Mouse (Mus musculus) liver, adult 2 months (tissue): ENCODE data around the gene Ccdc3. TPM values are rescaled to one million over a fixed set of nuclear protein-coding genes. Genes with fewer than 3 reads are reported as not detected.

Experiments used
- DNase-seq: peaks from one replicate; pipeline ENCODE4 v3.0.0-alpha.2; 2011; ENCODE audit warnings: low read depth, low spot score; ENCODE audit errors: extremely low read depth
- H3K27ac ChIP-seq: fragments of 200-500 bp; replicated peaks from 2 replicates; pipeline ENCODE4 v1.5.1; 2012; ENCODE audit warnings: low read depth, mild to moderate bottlenecking, control low read depth, inconsistent platforms, low read length; ENCODE audit not compliant: insufficient read depth
- H3K27me3 ChIP-seq: fragments of 200-500 bp; 2 replicates; pipeline ENCODE4 v1.6.1; 2012; ENCODE audit warnings: mild to moderate bottlenecking, moderate library complexity, low read length, inconsistent platforms; ENCODE audit not compliant: control insufficient read depth, insufficient read depth
- H3K36me3 ChIP-seq: fragments of 200-500 bp; 2 replicates; pipeline ENCODE4 v1.6.1; 2012; ENCODE audit warnings: low read length, inconsistent platforms; ENCODE audit not compliant: control insufficient read depth, insufficient read depth
- H3K4me1 ChIP-seq: fragments of 200-500 bp; 2 replicates; pipeline ENCODE4 v1.6.1; 2011; ENCODE audit warnings: low read length; ENCODE audit not compliant: control insufficient read depth, insufficient read depth
- H3K4me3 ChIP-seq: fragments of 200-500 bp; 2 replicates; pipeline ENCODE4 v1.5.1; 2011; ENCODE audit warnings: low read depth, mild to moderate bottlenecking, control low read depth, low read length, moderate library complexity; ENCODE audit not compliant: insufficient read depth
- H3K79me2 ChIP-seq: fragments of 200-500 bp; 2 replicates; pipeline ENCODE4 v1.6.1; 2012; ENCODE audit warnings: inconsistent platforms, mild to moderate bottlenecking, low read length, moderate library complexity; ENCODE audit not compliant: control insufficient read depth, insufficient read depth
- H3K9ac ChIP-seq: fragments of 200-500 bp; 2 replicates; pipeline ENCODE4 v1.6.1; 2012; ENCODE audit warnings: low read depth, mild to moderate bottlenecking, control low read depth, inconsistent platforms, low read length
- CTCF ChIP-seq: fragments of 200-500 bp; IDR thresholded peaks from 2 replicates; pipeline ENCODE4 v1.5.1; 2011; ENCODE audit warnings: low read depth, low read length, control low read depth
- POLR2A ChIP-seq: fragments of 200-500 bp; IDR thresholded peaks from 2 replicates; pipeline ENCODE4 v1.6.1; 2011; ENCODE audit warnings: low read length, control low read depth; ENCODE audit not compliant: insufficient read depth; ENCODE audit errors: extremely low read depth
- WGBS: fragments of 180-500 bp; shearing (Covaris S2); methylation state at CpG from one replicate; pipeline ENCODE4 v1.1.7; 2018; 5-methylcytosine and 5-hydroxymethylcytosine counted together
- polyA plus RNA-seq: library from polyadenylated mRNA; depleted of rRNA; stranded (reverse); fragments of >200 nt; gene quantifications from 2 replicates; pipeline ENCODE4 v1.2.3, GENCODE M21; 2012
- total RNA-seq: library from RNA; depleted of rRNA; stranded (reverse); fragments of >200 nt; gene quantifications from 2 replicates; pipeline ENCODE4 v1.2.3, GENCODE M21; 2014

Ccdc3 gene
- total and polyA plus RNA-seq, 2 experiments: 0.78 to 0.92 TPM

DNA sequence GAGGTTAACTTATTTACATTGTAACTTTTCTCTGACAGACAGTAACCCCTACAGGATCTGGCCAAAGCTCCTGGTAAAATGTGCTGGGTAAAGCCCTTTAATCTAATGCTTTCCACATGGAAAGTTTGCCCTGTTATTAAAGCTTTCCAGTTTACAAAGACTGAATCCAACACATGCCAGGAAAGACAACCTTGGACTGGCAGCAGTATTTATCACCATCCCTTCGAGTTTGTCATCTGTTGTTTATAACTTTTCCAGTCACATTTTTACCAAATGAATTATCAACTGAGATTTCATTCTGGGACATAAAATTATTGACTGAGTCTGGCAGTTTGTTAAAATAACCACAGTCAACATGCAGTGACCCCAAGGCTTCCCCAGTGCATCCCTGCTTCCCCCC is 77.0 kb downstream of the Ccdc3 start:
- no peak for DNase-seq
- TF ChIP-seq POLR2A: no peak
- no peak for TF ChIP-seq CTCF
- Histone ChIP-seq H3K36me3 (no peaks in the 10 kb centered on the region), H3K27ac (no peak overlapping the region), H3K9ac (no peak overlapping the region), H3K4me1 (peaks cover 6% of the 10 kb centered on the region), H3K4me3 (no peak overlapping the region), H3K27me3 (no peaks in the 10 kb centered on the region), H3K79me2 (no peaks in the 10 kb centered on the region)
- 27% methylated on average over 1 of the region's 1 CpGs for WGBS

DNA sequence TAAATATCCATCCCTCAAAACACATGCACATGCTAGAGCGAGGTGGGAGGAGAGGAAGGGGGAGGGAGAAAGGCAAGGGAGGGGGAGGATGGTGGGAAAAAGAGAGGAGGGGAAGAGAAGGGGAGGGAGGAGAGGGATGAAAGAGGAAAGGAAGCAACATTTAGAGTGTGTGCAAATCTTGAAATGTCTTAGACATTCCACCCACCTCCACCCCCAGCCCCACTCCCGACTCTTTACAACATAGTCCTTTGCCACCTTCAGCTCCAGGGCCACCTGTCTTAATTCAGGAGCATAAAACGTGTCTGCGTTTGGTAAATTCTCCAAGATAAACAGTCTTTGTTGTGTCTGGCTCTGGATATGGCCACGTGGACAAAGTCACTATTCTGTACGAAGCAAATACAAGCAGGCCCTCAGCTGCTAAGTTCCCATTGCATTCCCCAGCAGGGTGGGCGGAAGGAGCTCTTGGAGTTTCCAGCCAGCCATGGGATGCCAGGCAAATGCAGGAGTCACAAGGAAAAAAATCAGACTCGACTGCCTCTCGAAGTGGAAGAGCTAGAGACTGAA is 77.8 kb downstream of the Ccdc3 start:
- H3K4me3 ChIP-seq: no peak overlapping the region
- H3K9ac ChIP-seq: no peak overlapping the region
- H3K27ac ChIP-seq: no peak overlapping the region
- TF ChIP-seq POLR2A (no peak), CTCF (no peak)
- no peaks in the 10 kb centered on the region; the same call in 1 of the 2 replicates for H3K79me2 ChIP-seq
- peak; percentile 4 for DNase-seq
- peaks cover 6% of the 10 kb centered on the region for H3K4me1 ChIP-seq
- H3K36me3 ChIP-seq: no peaks in the 10 kb centered on the region
- WGBS: 62% methylated on average over 9 of the region's 9 CpGs
- H3K27me3 ChIP-seq: no peaks in the 10 kb centered on the region

DNA sequence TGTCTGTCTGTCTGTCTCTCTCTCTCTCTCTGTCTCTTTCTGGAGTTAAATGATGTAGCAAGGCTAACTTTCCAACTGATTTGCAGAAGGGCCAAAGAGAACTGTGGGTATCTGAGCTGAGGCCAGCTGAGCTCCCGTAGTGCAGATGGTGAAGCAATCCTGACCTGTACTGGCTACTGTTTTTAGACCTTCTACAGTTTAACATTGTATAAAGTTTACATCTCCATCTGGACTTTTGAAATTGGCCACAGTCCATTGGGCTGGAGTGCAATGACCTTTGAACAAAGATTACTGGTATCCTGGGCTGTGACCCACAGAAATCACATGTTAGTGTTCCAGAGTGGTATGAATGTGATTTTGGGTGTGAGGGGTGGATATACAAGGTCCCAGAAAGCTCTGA is 81.6 kb downstream of the Ccdc3 start:
- H3K27me3 ChIP-seq: no peaks in the 10 kb centered on the region
- no peak overlapping the region for H3K27ac ChIP-seq
- peak; percentile 88 for DNase-seq
- no peak overlapping the region for H3K4me3 ChIP-seq
- H3K9ac ChIP-seq: no peak overlapping the region
- H3K4me1 ChIP-seq: peaks cover 6% of the 10 kb centered on the region
- no peak for TF ChIP-seq POLR2A
- no peak for TF ChIP-seq CTCF
- 20% methylated on average over 1 of the region's 1 CpGs for WGBS
- H3K79me2 ChIP-seq: no peaks in the 10 kb centered on the region; the same call in 1 of the 2 replicates
- H3K36me3 ChIP-seq: no peaks in the 10 kb centered on the region

- TF ChIP-seq CTCF (no peak), POLR2A (no peak)
- H3K79me2 ChIP-seq: no peaks in the 10 kb centered on the region; the same call in 1 of the 2 replicates
- H3K27me3 ChIP-seq: no peaks in the 10 kb centered on the region
- no peak overlapping the region for H3K9ac ChIP-seq
- 88% methylated on average over 1 of the region's 1 CpGs for WGBS
- H3K4me1 ChIP-seq: peaks cover 6% of the 10 kb centered on the region
- no peaks in the 10 kb centered on the region for H3K36me3 ChIP-seq
- no peak overlapping the region for H3K27ac ChIP-seq
- H3K4me3 ChIP-seq: no peak overlapping the region
- no peak for DNase-seq
Measured at GRCm38 (mm10) chr2:5219847-5220375, 82.3 kb downstream of the Ccdc3 start.

DNA sequence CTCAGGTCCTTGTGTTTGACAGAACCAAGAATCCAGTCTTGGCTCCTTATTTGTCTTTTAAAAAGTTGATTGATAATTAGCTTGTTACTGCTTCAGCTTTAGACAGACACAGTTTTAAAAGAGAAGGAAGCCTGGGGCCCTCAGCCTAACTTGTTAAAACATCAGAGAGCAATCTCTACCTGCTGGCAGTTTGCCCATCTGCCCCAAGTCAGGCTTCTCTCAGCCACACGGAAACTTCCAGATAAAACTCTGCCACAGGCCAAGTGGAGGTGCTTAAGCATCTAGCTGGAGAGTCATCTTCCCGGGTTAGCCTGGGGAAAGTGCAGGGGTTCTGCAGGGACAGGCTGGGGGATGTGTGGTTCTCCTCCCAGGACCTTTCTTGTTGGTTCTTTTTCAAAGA is 85.0 kb downstream of the Ccdc3 start:
- peaks cover 6% of the 10 kb centered on the region for H3K4me1 ChIP-seq
- H3K27ac ChIP-seq: no peak overlapping the region
- H3K36me3 ChIP-seq: no peaks in the 10 kb centered on the region
- H3K4me3 ChIP-seq: no peak overlapping the region
- no peak for DNase-seq
- no peaks in the 10 kb centered on the region for H3K27me3 ChIP-seq
- no peak overlapping the region for H3K9ac ChIP-seq
- TF ChIP-seq CTCF (no peak), POLR2A (no peak)
- H3K79me2 ChIP-seq: no peaks in the 10 kb centered on the region; the same call in 1 of the 2 replicates
- WGBS: 39% methylated on average over 2 of the region's 2 CpGs

DNA sequence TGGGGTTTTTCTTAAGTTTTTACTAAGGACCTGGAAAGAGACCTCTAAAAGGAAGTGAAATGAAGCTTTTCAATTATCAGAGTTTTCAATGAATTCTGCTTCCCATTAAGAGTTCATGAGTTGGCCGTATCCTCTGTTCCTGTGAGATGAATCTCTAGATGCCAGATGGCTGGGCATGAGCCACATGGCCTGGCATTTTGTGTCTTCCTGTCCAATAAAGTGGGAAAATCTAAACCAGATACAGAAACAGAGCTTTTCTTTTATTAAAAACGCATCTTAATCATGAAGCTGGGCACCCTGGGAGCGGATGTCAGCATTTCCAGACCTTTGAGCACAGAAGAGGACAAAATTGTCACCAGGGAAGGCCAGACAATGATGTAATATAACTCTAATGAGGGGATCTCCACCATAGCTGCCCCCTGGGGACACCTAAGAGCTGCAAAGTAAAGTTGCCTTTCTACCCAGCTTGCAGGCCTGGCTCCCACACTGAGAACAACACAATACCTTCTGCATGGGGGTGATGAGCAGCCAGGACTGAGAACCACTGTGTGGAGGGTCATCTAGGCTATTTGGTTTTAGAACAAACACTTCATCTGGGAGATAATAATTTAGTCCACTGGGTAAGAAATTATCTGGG is 99.4 kb downstream of the Ccdc3 start:
- no peak for DNase-seq
- Histone ChIP-seq H3K4me1 (no peaks in the 10 kb centered on the region), H3K4me3 (no peak overlapping the region), H3K36me3 (no peaks in the 10 kb centered on the region), H3K79me2 (no peaks in the 10 kb centered on the region), H3K27me3 (no peaks in the 10 kb centered on the region), H3K9ac (no peak overlapping the region), H3K27ac (no peak overlapping the region)
- TF ChIP-seq CTCF (no peak), POLR2A (no peak)
- WGBS: 81% methylated on average over 3 of the region's 3 CpGs
